Mouse (Mus musculus) embryonic fibroblast, embryonic 13.5 days (primary cell): ENCODE measurements around the gene Hoxc6. TPM values are rescaled to one million over a fixed set of nuclear protein-coding genes. Genes with fewer than 3 reads are reported as not detected.

ENCODE experiments used
- H3K27ac ChIP-seq: 2 replicates; pipeline ENCODE4 v1.5.1; 2012; ENCODE audit warnings: low read length, control low read depth, inconsistent platforms; ENCODE audit not compliant: insufficient read depth
- H3K4me1 ChIP-seq: 2 replicates; pipeline ENCODE4 v1.6.1; 2011; ENCODE audit warnings: low read length; ENCODE audit not compliant: control insufficient read depth, insufficient read depth
- H3K4me3 ChIP-seq: 2 replicates; pipeline ENCODE4 v1.5.1; 2011; ENCODE audit warnings: mild to moderate bottlenecking, control low read depth, low read length; ENCODE audit not compliant: insufficient read depth
- CTCF ChIP-seq: IDR thresholded peaks from 2 replicates; pipeline ENCODE4 v1.5.1; 2011; ENCODE audit warnings: mild to moderate bottlenecking, control low read depth, low read length, moderate library complexity, borderline replicate concordance; ENCODE audit not compliant: insufficient read depth
- POLR2A ChIP-seq: IDR thresholded peaks from 2 replicates; pipeline ENCODE4 v1.6.1; 2011; ENCODE audit warnings: low read depth, mild to moderate bottlenecking, control low read depth, low read length, moderate library complexity
- polyA plus RNA-seq: library from polyadenylated mRNA; stranded (reverse); fragments of >200 nt; gene quantifications from 2 replicates; pipeline ENCODE4 v1.2.4, GENCODE M21; 2011; ENCODE audit warnings: low read depth; ENCODE audit not compliant: missing spikeins, insufficient read length

Hoxc6 gene
- polyA plus RNA-seq, 1 experiment = 42.6 TPM

DNA sequence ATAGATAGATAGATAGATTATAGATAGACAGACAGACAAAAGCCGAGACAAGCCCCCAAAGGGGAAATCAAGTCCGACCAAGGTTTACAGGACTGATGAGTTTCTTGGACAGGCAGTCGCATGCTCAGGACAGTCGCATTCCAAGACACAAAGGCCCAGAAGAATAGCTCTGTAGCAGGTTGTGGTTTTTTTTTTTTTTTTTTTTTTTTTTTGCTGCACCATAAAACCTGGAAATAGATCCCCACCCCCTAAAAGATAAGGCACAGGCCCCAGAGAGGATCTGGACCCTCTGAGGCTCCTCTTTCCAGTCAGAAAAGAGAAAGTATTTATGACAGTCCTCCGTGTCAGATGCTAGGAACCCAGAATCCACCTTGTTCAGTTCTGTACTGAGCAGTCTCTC is 10.0 kb upstream of the Hoxc6 start:
- H3K27ac ChIP-seq = no peak overlapping the region
- no peak overlapping the region for H3K4me3 ChIP-seq
- no peaks in the 10 kb centered on the region for H3K4me1 ChIP-seq
- TF ChIP-seq CTCF = no peak
- no peak for TF ChIP-seq POLR2A

DNA sequence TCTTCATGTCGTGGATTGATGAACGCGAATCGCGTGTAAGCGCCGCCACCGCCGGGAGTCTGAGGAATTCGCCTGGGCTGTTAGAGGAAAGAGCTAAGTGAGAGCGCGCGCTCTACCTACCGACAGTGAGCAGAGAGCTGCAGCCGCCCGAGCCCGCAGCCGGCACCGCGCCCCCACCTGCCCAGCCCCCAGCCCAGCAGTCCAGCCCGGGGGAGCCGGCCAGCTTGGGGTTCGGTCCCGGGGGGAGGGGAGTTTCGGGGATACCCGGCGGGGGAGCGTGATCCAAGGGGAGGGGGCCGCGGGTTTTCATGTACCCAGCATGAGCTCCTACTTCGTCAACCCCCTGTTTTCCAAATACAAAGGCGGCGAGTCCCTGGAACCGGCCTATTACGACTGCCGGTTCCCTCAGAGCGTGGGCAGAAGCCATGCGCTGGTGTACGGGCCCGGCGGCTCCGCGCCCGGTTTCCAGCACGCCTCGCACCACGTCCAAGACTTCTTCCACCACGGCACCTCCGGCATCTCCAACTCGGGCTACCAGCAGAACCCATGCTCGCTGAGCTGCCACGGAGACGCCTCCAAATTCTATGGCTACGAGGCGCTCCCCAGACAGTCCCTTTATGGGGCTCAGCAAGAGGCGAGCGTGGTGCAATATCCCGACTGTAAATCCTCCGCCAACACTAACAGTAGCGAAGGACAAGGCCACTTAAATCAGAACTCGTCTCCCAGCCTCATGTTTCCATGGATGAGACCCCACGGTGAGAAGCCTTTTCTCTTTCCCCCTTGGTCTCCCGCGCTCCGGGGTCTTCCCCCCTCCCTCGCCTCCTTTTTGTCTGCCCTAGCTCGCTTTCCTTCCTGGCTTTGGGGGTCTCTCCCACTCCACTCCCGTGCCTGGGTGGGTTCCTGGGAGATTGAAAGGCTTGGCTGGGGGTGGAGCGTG is 7.3 kb upstream of the Hoxc6 start, which contains the start of gene Hoxc8:
Gene Hoxc8, plus strand, starts transcription at position 147 of the 937 bp plus-strand sequence.
- Histone ChIP-seq H3K4me1 (no peaks in the 10 kb centered on the region), H3K27ac (peak within 1 kb of the TSS; percentile 46; the same call in 1 of the 2 replicates), H3K4me3 (peak within 1 kb of the TSS; percentile 26)
- peak; percentile 21; the same call in 1 of the 2 replicates for TF ChIP-seq POLR2A
- no peak for TF ChIP-seq CTCF

DNA sequence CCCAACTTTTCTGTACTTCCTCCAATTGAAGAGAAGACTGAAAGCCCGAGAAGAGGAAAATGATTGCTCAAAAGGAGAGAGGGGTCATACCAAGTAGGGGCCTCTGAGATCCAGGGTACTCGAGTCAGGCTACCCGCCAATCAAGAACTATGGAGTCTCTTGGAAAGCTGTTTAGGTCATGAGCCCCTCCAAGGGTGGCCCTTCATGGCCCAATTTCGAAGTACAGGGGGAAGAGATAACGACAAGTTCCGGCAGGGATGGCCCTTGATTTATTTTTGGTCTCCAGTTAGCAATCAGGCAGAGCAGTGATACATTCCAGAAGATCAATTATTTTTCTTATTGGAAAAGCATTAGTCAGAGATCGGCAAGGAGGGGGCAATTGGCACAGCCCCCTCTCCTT is 6.3 kb upstream of the Hoxc6 start:
- Histone ChIP-seq H3K4me1 (no peaks in the 10 kb centered on the region), H3K27ac (0 out of 2 replicates have a peak overlapping the region, but pooled peaks have one; percentile 46), H3K4me3 (peak overlapping the region; percentile 26)
- TF ChIP-seq CTCF (no peak), POLR2A (no peak)

DNA sequence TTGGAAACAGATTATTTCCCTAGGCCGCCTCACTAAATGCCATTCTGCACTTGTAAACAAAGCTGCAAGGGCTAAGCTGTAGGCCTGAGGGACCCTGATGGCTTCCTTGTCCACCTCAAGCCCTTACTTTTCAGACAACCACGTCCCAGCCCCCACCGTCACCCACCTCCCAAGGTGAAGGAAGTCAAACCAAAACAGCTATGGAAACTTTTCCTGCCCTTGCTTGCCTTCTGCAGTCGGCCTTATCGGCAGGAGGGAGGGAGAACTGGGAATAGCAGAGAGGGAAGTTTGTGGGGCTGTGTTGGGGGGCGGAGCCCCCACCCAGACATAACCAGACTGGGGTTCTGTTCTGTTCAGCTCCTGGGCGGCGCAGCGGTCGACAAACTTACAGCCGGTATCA is 5.9 kb upstream of the Hoxc6 start:
- peak overlapping the region; percentile 50; the same call in 1 of the 2 replicates for H3K27ac ChIP-seq
- no peaks in the 10 kb centered on the region for H3K4me1 ChIP-seq
- no peak for TF ChIP-seq CTCF
- TF ChIP-seq POLR2A = no peak
- peak overlapping the region; percentile 26 for H3K4me3 ChIP-seq

DNA sequence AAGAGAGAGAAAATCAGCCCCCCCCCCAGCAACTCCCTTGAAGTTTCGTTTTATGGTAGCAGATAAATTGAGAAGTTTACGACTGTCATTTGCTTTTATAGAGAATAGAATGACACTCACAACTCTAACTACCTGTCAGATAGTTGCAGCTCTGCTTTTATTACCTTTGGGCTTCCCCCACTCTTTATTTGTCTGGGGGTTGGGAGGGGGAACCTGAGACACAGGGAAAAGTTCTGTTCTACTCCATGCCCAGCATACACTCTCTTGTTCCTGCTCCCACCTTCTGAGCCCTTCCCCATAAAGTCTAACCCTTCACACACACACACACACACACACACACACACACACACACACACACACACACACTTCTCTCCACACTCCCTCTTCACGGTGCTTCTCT is 5.2 kb upstream of the Hoxc6 start:
- peak overlapping the region; percentile 26; the same call in 1 of the 2 replicates for H3K4me3 ChIP-seq
- H3K4me1 ChIP-seq = no peaks in the 10 kb centered on the region
- TF ChIP-seq CTCF (no peak), POLR2A (no peak)
- peak overlapping the region; percentile 50; the same call in 1 of the 2 replicates for H3K27ac ChIP-seq

DNA sequence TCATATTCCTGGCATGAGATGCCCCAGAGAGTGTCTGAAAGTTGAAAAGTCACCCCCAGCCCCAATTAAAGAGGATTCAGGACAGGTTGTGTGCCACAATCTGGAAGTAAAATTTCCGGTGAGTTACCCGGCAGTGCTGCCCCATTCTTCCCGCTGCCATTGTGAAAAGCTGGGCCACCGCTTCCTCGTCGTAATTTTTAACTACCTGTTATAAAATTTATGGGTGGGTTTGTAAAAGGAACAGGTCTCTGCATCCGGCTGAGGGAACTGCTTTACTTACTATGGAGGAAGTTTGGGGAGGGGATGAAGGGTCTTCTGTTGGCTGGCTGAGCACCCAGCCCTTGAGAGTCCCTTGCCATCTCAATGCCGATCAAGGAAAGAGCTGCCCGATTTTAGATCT is 1.5 kb upstream of the Hoxc6 start:
- Histone ChIP-seq H3K27ac (peak overlapping the region; percentile 16; the same call in 1 of the 2 replicates), H3K4me1 (no peaks in the 10 kb centered on the region), H3K4me3 (0 out of 2 replicates have a peak overlapping the region, but pooled peaks have one; percentile 1)
- TF ChIP-seq CTCF = no peak
- no peak for TF ChIP-seq POLR2A

DNA sequence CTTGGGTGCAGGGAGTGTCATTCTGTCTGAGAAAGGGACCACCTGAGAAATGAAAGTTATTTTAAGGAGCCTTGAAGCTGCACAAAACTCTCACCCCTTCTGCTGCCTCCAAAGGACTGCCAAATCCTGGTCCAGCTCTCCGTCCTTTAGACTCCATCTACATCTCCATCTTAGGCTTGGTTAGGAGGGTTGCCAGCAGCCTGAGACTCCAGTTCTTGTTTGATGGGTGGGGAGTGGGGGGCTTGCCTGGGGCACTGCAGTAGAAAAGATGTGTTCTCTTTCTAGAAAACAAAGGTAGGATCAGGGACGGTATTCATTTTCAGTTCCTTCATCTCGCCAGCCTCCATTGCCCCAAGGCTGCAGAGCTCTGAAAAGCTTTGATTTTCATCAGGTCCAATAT is 626 bp upstream of the Hoxc6 start:
- TF ChIP-seq POLR2A (no peak), CTCF (no peak)
- H3K27ac ChIP-seq = peak overlapping the region; percentile 90
- no peaks in the 10 kb centered on the region for H3K4me1 ChIP-seq
- peak overlapping the region; percentile 11; the same call in 1 of the 2 replicates for H3K4me3 ChIP-seq

DNA sequence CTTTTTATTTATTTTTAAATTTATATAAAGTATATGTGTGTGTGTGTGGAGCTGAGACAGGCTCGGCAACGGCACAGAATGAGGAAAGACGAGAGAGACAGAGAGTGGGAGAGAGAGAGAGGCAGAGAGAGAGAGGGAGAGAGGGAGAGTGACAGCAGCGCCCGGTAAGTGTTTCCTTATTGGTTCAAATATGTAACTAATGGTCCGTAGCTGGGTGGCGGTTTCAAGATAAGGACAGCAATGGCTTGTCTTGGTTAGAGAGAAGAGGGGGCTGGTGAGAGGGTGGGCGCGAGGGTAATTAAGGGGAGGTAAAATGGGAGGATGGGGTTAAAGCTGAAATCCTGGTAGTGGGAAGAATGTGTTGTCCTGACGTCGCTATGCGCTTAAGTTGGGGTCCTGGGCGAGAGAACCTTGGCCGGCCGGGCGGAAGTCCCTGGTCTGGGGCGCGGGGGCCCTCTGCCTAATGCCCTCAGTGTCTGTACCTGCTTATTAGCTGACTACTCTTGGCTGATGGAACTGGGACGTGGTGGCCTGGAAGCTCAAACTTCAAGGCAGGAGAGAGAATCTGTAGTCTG is 638 bp downstream of the Hoxc6 start:
- peak overlapping the region; percentile 90 for H3K27ac ChIP-seq

DNA sequence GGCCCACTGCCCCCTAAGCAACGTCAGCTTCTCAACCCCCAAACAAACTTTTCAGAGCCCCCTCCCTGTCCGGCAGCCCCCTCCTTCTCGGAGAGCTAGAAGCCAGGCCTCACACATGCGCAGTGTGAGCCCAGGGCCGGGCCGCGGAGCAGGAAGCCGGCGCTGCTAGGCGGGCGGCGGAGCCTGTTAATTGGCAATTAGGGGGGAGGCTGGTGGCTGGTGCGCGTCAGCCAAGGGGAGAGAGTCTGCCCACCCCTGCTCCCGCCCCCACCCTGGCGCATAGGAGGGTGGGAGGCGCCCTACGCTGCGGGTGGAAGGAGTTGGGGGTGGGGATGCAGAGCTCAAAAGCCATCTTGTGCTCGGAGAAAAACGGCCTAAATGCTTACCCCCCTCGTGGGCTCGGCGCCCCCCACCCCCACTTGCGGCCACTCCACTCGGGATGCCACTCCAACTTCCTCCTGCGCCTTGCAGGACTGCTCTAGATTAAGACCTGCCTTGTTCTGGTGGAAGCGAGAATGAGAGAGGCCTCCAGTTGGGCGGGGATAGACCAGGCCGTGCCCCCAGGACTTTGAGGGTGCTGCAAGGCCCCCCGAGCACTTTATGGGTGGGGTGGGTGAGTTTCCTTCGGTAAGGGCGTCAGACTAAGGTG is 1.2 kb downstream of the Hoxc6 start:
- TF ChIP-seq POLR2A = no peak; the same call in 1 of the 2 replicates
- TF ChIP-seq CTCF = no peak
- Histone ChIP-seq H3K27ac (peak overlapping the region; percentile 92), H3K4me1 (no peaks in the 10 kb centered on the region), H3K4me3 (peak overlapping the region; percentile 41)

More for the DNA sequence above, 638 bp downstream of the Hoxc6 start:
- Histone ChIP-seq H3K4me3 (peak overlapping the region; percentile 41), H3K4me1 (no peaks in the 10 kb centered on the region)
- no peak for TF ChIP-seq CTCF
- peak; percentile 35 for TF ChIP-seq POLR2A
